Mouse (Mus musculus) intestine, postnatal 0 days (tissue): ENCODE measurements around the gene Ntrk2. TPM values are rescaled to one million over a fixed set of nuclear protein-coding genes. Genes with fewer than 3 reads are reported as not detected.

Experiments
- ATAC-seq: fragments of 200-750 bp; cut with Nextera tagmentation; 2 replicates; pipeline ENCODE4 v1.8.0; 2017; ENCODE audit warnings: mild to moderate bottlenecking, moderate TSS enrichment, moderate library complexity
- H3K27ac ChIP-seq: fragments of 300-500 bp; sonication (generic); 2 replicates; pipeline ENCODE4 v1.5.1; 2014; ENCODE audit warnings: mild to moderate bottlenecking, low read depth, low read length, moderate library complexity
- H3K27me3 ChIP-seq: fragments of 300-500 bp; sonication (generic); replicated peaks from 2 replicates; pipeline ENCODE4 v1.6.1; 2014; ENCODE audit warnings: low read length, mixed read lengths; ENCODE audit not compliant: control insufficient read depth, insufficient read depth
- H3K36me3 ChIP-seq: fragments of 300-500 bp; sonication (generic); 2 replicates; pipeline ENCODE4 v1.6.1; 2014; ENCODE audit warnings: mild to moderate bottlenecking, moderate library complexity; ENCODE audit not compliant: control insufficient read depth, insufficient read depth
- H3K4me1 ChIP-seq: fragments of 300-500 bp; sonication (generic); replicated peaks from 2 replicates; pipeline ENCODE4 v1.6.1; 2014; ENCODE audit warnings: antibody characterized with exemption, low read length, mixed read lengths; ENCODE audit not compliant: control insufficient read depth, insufficient read depth
- H3K4me2 ChIP-seq: fragments of 300-500 bp; sonication (generic); replicated peaks from 2 replicates; pipeline ENCODE4 v1.6.1; 2014; ENCODE audit warnings: low read depth, mild to moderate bottlenecking, moderate library complexity
- H3K4me3 ChIP-seq: fragments of 300-500 bp; sonication (generic); 2 replicates; pipeline ENCODE4 v1.5.1; 2014; ENCODE audit warnings: low read depth, low read length
- H3K9ac ChIP-seq: fragments of 300-500 bp; sonication (generic); 2 replicates; pipeline ENCODE4 v1.6.1; 2014; ENCODE audit warnings: mild to moderate bottlenecking, low read depth, low read length
- H3K9me3 ChIP-seq: fragments of 300-500 bp; sonication (generic); 2 replicates; pipeline ENCODE4 v1.6.1; 2016; ENCODE audit warnings: mixed run types; ENCODE audit not compliant: control insufficient read depth
- CTCF ChIP-seq: sonication (generic); IDR thresholded peaks from 2 replicates; pipeline ENCODE4 v1.5.1; 2016; ENCODE audit warnings: low read depth, mild to moderate bottlenecking, control low read depth, antibody characterized with exemption, moderate library complexity
- WGBS: fragments of 180-500 bp; shearing (Covaris S2); extraction: QIAGEN DNeasy Blood & Tissue Kit; methylation state at CpG from one replicate; pipeline ENCODE4 v1.1.7; 2014; 5-methylcytosine and 5-hydroxymethylcytosine counted together
- polyA plus RNA-seq: library from polyadenylated mRNA; unstranded; fragments of >200 nt; fragmentation: Nextera tagmentation; extraction: Ambion mirVana; gene quantifications from 2 replicates; pipeline ENCODE4 v1.2.1, GENCODE M21; 2015

Gene Ntrk2
- polyA plus RNA-seq, 1 experiment from 2014 or later, result 1.6 TPM

GRCm38 (mm10) chr13:58999373-59000053 lies 193.1 kb downstream of the Ntrk2 start:
- 62% methylated on average over 11 of the region's 11 CpGs for WGBS
- H3K27me3 ChIP-seq, result no peaks in the 10 kb centered on the region
- H3K4me1 ChIP-seq, result no peaks in the 10 kb centered on the region
- H3K36me3 ChIP-seq, result no peaks in the 10 kb centered on the region
- no peak for ATAC-seq
- H3K9ac ChIP-seq, result no peak overlapping the region
- H3K27ac ChIP-seq, result no peak overlapping the region
- no peak overlapping the region for H3K4me3 ChIP-seq
- no peak overlapping the region for H3K4me2 ChIP-seq
- no peaks in the 10 kb centered on the region for H3K9me3 ChIP-seq
- TF ChIP-seq CTCF, result no peak

- no peaks in the 10 kb centered on the region for H3K27me3 ChIP-seq
- no peak overlapping the region for H3K4me2 ChIP-seq
- WGBS, result 65% methylated on average over 12 of the region's 12 CpGs
- H3K9ac ChIP-seq, result no peak overlapping the region
- no peak for ATAC-seq
- H3K27ac ChIP-seq, result no peak overlapping the region
- TF ChIP-seq CTCF, result no peak
- H3K4me1 ChIP-seq, result no peaks in the 10 kb centered on the region
- H3K36me3 ChIP-seq, result no peaks in the 10 kb centered on the region
- H3K4me3 ChIP-seq, result no peak overlapping the region
- H3K9me3 ChIP-seq, result no peaks in the 10 kb centered on the region
Observed at GRCm38 (mm10) chr13:59002943-59003806, 196.8 kb downstream of the Ntrk2 start.

GRCm38 (mm10) chr13:59003807-59004173 lies 197.4 kb downstream of the Ntrk2 start:
- Histone ChIP-seq H3K27me3 (no peaks in the 10 kb centered on the region), H3K9me3 (no peaks in the 10 kb centered on the region), H3K27ac (no peak overlapping the region), H3K9ac (no peak overlapping the region), H3K4me2 (no peak overlapping the region), H3K4me3 (no peak overlapping the region), H3K4me1 (no peaks in the 10 kb centered on the region), H3K36me3 (no peaks in the 10 kb centered on the region)
- no peak for TF ChIP-seq CTCF
- no peak for ATAC-seq
- 59% methylated on average over 6 of the region's 6 CpGs for WGBS

GRCm38 (mm10) chr13:59004579-59004978 lies 198.2 kb downstream of the Ntrk2 start:
- TF ChIP-seq CTCF, result no peak
- 90% methylated on average over 6 of the region's 6 CpGs for WGBS
- Histone ChIP-seq H3K4me2 (no peak overlapping the region), H3K9ac (no peak overlapping the region), H3K4me1 (no peaks in the 10 kb centered on the region), H3K36me3 (no peaks in the 10 kb centered on the region), H3K9me3 (no peaks in the 10 kb centered on the region), H3K27me3 (no peaks in the 10 kb centered on the region), H3K27ac (no peak overlapping the region), H3K4me3 (no peak overlapping the region)
- no peak for ATAC-seq

- no peak overlapping the region for H3K4me2 ChIP-seq
- 61% methylated on average over 5 of the region's 5 CpGs for WGBS
- no peak overlapping the region for H3K27ac ChIP-seq
- no peak for TF ChIP-seq CTCF
- no peaks in the 10 kb centered on the region for H3K36me3 ChIP-seq
- H3K27me3 ChIP-seq, result 0 out of 2 replicates have a peak, but pooled peaks cover 3% of the 10 kb centered on the region
- H3K4me1 ChIP-seq, result no peaks in the 10 kb centered on the region
- H3K9ac ChIP-seq, result no peak overlapping the region
- ATAC-seq, result no peak
- H3K9me3 ChIP-seq, result no peaks in the 10 kb centered on the region
- no peak overlapping the region for H3K4me3 ChIP-seq
Observed at GRCm38 (mm10) chr13:59009855-59010254, 203.5 kb downstream of the Ntrk2 start.

- no peaks in the 10 kb centered on the region for H3K9me3 ChIP-seq
- no peak for TF ChIP-seq CTCF
Observed at GRCm38 (mm10) chr13:59010893-59011529, 204.6 kb downstream of the Ntrk2 start.

More at GRCm38 (mm10) chr13:59010893-59011529, 204.6 kb downstream of the Ntrk2 start:
- H3K36me3 ChIP-seq, result no peaks in the 10 kb centered on the region
- H3K27me3 ChIP-seq, result 0 out of 2 replicates have a peak, but pooled peaks cover 3% of the 10 kb centered on the region
- peak overlapping the region; percentile 47 for H3K4me2 ChIP-seq
- peak overlapping the region; percentile 14 for H3K4me3 ChIP-seq
- H3K27ac ChIP-seq, result no peak overlapping the region
- H3K4me1 ChIP-seq, result no peaks in the 10 kb centered on the region
- ATAC-seq, result peak; percentile 68
- WGBS, result 26% methylated on average over 16 of the region's 16 CpGs
- H3K9ac ChIP-seq, result no peak overlapping the region
